Comparison of ENCODE assay signal across 9 mouse cellular contexts in genomic region chr5:38318966-38319786, GRCm38 (mm10). TPM values are rescaled to one million over a fixed set of nuclear protein-coding genes. Genes with fewer than 3 reads are reported as not detected.
DNase-seq lines count a peak whose midpoint lies in the region; ATAC-seq and TF ChIP-seq lines count a peak whose summit lies in the region.
"Had no signal": no experiment of that assay in that cellular context is flagged by ENCODE, and none has a peak within 500 bp of the region (broad histone marks: within the 10 kb centered on the region; RNA-seq: fewer than 3 reads in every experiment).

Gene Drd5 (plus strand): TSS chr5:38319367.

- TF ChIP-seq CTCF in liver, postnatal 0 days (IDR thresholded peaks at IDR 0.05; ENCODE audit: low read depth): no peak

- DNase-seq in liver, postnatal 0 days: no peak
- DNase-seq in forebrain, embryonic 10.5 days (ENCODE audit: extremely low spot score, low spot score): no peak
- peak; percentile 53 for DNase-seq in limb, embryonic 10.5 days (ENCODE audit: low spot score)
- DNase-seq in right cerebral cortex, adult 18-20 months: no peak
- no peak for DNase-seq in ovary, postnatal 10 days (ENCODE audit: low spot score)
- DNase-seq: adrenal gland, postnatal 14 days; kidney, postnatal 25 days had no signal

- no peak for TF ChIP-seq EP300 in liver, postnatal 0 days (IDR thresholded peaks at IDR 0.05; ENCODE audit: low read depth)

- no peak within 1 kb of the TSS for H3K27ac ChIP-seq in liver, embryonic 12.5 days
- H3K27ac ChIP-seq in liver, postnatal 0 days (ENCODE audit: low read depth): no peak within 1 kb of the TSS
- no peak within 1 kb of the TSS for H3K27ac ChIP-seq in forebrain, embryonic 10.5 days
- H3K27ac ChIP-seq in limb, embryonic 10.5 days: no peak within 1 kb of the TSS
- no peak within 1 kb of the TSS for H3K27ac ChIP-seq in stomach, embryonic 14.5 days (ENCODE audit: low read length)

- H3K9ac ChIP-seq in liver, embryonic 12.5 days: no peak within 1 kb of the TSS
- H3K9ac ChIP-seq in liver, postnatal 0 days (replicated peaks): no peak within 1 kb of the TSS
- H3K9ac ChIP-seq in stomach, embryonic 14.5 days (replicated peaks; ENCODE audit: low read depth, low read length): no peak within 1 kb of the TSS

- H3K36me3 ChIP-seq in liver, embryonic 12.5 days: no peaks in the 10 kb centered on the region
- no peaks in the 10 kb centered on the region for H3K36me3 ChIP-seq in liver, postnatal 0 days (replicated peaks; ENCODE audit: insufficient read depth, low read length)
- H3K36me3 ChIP-seq in forebrain, embryonic 10.5 days (replicated peaks): no peaks in the 10 kb centered on the region
- no peaks in the 10 kb centered on the region for H3K36me3 ChIP-seq in limb, embryonic 10.5 days
- no peaks in the 10 kb centered on the region for H3K36me3 ChIP-seq in stomach, embryonic 14.5 days (ENCODE audit: control insufficient read depth, insufficient read depth, low read length)

- peak within 1 kb of the TSS; percentile 21; the same call in 1 of the 2 replicates for H3K4me3 ChIP-seq in liver, embryonic 12.5 days
- H3K4me3 ChIP-seq in liver, postnatal 0 days (ENCODE audit: low read depth, low read length): no peak within 1 kb of the TSS
- peak within 1 kb of the TSS; percentile 59 for H3K4me3 ChIP-seq in forebrain, embryonic 10.5 days
- H3K4me3 ChIP-seq in limb, embryonic 10.5 days: peak within 1 kb of the TSS; percentile 54
- H3K4me3 ChIP-seq in stomach, embryonic 14.5 days (ENCODE audit: low read depth, low read length): peak within 1 kb of the TSS; percentile 29

- no peak for ATAC-seq in liver, embryonic 12.5 days
- no peak for ATAC-seq in liver, postnatal 0 days
- ATAC-seq in stomach, embryonic 14.5 days (ENCODE audit: insufficient number of reproducible peaks, insufficient read depth, low FRiP score, low read depth): no peak; the same call in 1 of the 2 replicates

- peaks cover 72% of the 10 kb centered on the region for H3K27me3 ChIP-seq in liver, embryonic 12.5 days (replicated peaks)
- H3K27me3 ChIP-seq in liver, postnatal 0 days (ENCODE audit: insufficient read depth, low read length): peaks cover 30% of the 10 kb centered on the region
- H3K27me3 ChIP-seq in forebrain, embryonic 10.5 days (ENCODE audit: poor library complexity, severe bottlenecking): peaks cover 71% of the 10 kb centered on the region
- H3K27me3 ChIP-seq in limb, embryonic 10.5 days (ENCODE audit: low read depth, poor library complexity, severe bottlenecking): peaks cover 79% of the 10 kb centered on the region
- H3K27me3 ChIP-seq in stomach, embryonic 14.5 days (ENCODE audit: control insufficient read depth, insufficient read depth, low read length): peaks cover 34% of the 10 kb centered on the region

- H3K4me2 ChIP-seq in liver, embryonic 12.5 days: peak within 1 kb of the TSS; percentile 40
- H3K4me2 ChIP-seq in liver, postnatal 0 days (ENCODE audit: low read depth, low read length): no peak within 1 kb of the TSS
- peak within 1 kb of the TSS; percentile 57 for H3K4me2 ChIP-seq in stomach, embryonic 14.5 days (replicated peaks; ENCODE audit: low read depth, low read length)

- no peaks in the 10 kb centered on the region for H3K4me1 ChIP-seq in liver, embryonic 12.5 days
- H3K4me1 ChIP-seq in liver, postnatal 0 days (ENCODE audit: insufficient read depth): no peaks in the 10 kb centered on the region
- peaks cover 11% of the 10 kb centered on the region for H3K4me1 ChIP-seq in forebrain, embryonic 10.5 days
- peaks cover 11% of the 10 kb centered on the region for H3K4me1 ChIP-seq in limb, embryonic 10.5 days
- H3K4me1 ChIP-seq in stomach, embryonic 14.5 days (ENCODE audit: control insufficient read depth, insufficient read depth, low read length): 0 out of 2 replicates have a peak, but pooled peaks cover 2% of the 10 kb centered on the region

- WGBS in liver, embryonic 12.5 days (ENCODE audit: insufficient replicate concordance): 5% methylated on average over 67 of the region's 67 CpGs
- 4% methylated on average over 55 of the region's 67 CpGs for WGBS in liver, postnatal 0 days (ENCODE audit: insufficient replicate concordance)
- 2% methylated on average over 67 of the region's 67 CpGs for WGBS in forebrain, embryonic 10.5 days
- 3% methylated on average over 67 of the region's 67 CpGs for WGBS in limb, embryonic 10.5 days
- 3% methylated on average over 55 of the region's 67 CpGs for WGBS in stomach, embryonic 14.5 days

- no peaks in the 10 kb centered on the region for H3K9me3 ChIP-seq in liver, embryonic 12.5 days (replicated peaks)
- H3K9me3 ChIP-seq in liver, postnatal 0 days (ENCODE audit: low read length): no peaks in the 10 kb centered on the region
- H3K9me3 ChIP-seq in forebrain, embryonic 10.5 days: no peaks in the 10 kb centered on the region
- H3K9me3 ChIP-seq in limb, embryonic 10.5 days (replicated peaks): no peaks in the 10 kb centered on the region
- no peaks in the 10 kb centered on the region for H3K9me3 ChIP-seq in stomach, embryonic 14.5 days (ENCODE audit: control insufficient read depth, low read depth, low read length)

RNA-seq across cellular contexts. Expression of gene Drd5, which starts in this region (rescaled TPM):
- not detected in 2 replicates for polyA plus RNA-seq in liver, embryonic 12.5 days (2016; fragmentation: Nextera tagmentation; extraction: Ambion mirVana)
- not detected in 2 replicates for polyA plus RNA-seq in liver, postnatal 0 days (2015; fragmentation: Nextera tagmentation; extraction: Ambion mirVana)
- polyA plus RNA-seq in forebrain, embryonic 10.5 days (2016; fragmentation: Nextera tagmentation; extraction: Ambion mirVana): 0.05 TPM in 1 of 2 replicates, not detected in the other
- not detected in 2 replicates for polyA plus RNA-seq in limb, embryonic 10.5 days (2016; fragmentation: Nextera tagmentation; extraction: Ambion mirVana)
- not detected in 2 replicates for polyA plus RNA-seq in stomach, embryonic 14.5 days (2014; fragmentation: Nextera tagmentation; extraction: Ambion mirVana)

Comparison
In these comparisons a context has a peak if more than half of its experiments do, and no peak if none do; other contexts are left out.
1. Peak in DNase-seq and H3K4me3 ChIP-seq in limb, embryonic 10.5 days; RNA of the gene not detected or under 1 TPM.